Mouse (Mus musculus) MEL (cell line): ENCODE measurements at regions not wholly inside any gene's neighbourhood (a gene's known extent, or its start where the extent isn't known, plus 50 kb on each side); places are given as distances from the start of the nearest gene placed in this dataset.

Experiments used
- CHD2 ChIP-seq: IDR thresholded peaks from 2 replicates; pipeline ENCODE4 v1.6.1; 2011; ENCODE audit warnings: low read length, improper control_type of control experiment
- CTCF ChIP-seq, 3 experiments: IDR thresholded peaks in 2 of 3; conservative IDR thresholded peaks in 1 of 3; 2 replicates each; pipeline ENCODE4 v1.5.1; 2011 to 2012; ENCODE audit warnings: low read length in 3 of 3, low read depth in 2 of 3, mild to moderate bottlenecking in 2 of 3, improper control_type of control experiment in 1 of 3, inconsistent platforms in 1 of 3, mixed read lengths in 1 of 3, moderate library complexity in 1 of 3; ENCODE audit not compliant: control insufficient read depth in 1 of 3, insufficient read depth in 1 of 3, poor library complexity in 1 of 3, severe bottlenecking in 1 of 3
- HCFC1 ChIP-seq: IDR thresholded peaks from 2 replicates; pipeline ENCODE4 v1.6.1; 2012; ENCODE audit warnings: low read depth, mild to moderate bottlenecking, inconsistent platforms, low read length, improper control_type of control experiment, moderate library complexity
- JUND ChIP-seq: IDR thresholded peaks from 2 replicates; pipeline ENCODE4 v1.6.1; 2011; ENCODE audit warnings: low read depth, mild to moderate bottlenecking, improper control_type of control experiment, low read length
- MAFK ChIP-seq: IDR thresholded peaks from 2 replicates; pipeline ENCODE4 v1.6.1; 2011; ENCODE audit warnings: low read depth, mild to moderate bottlenecking, low read length, improper control_type of control experiment, borderline replicate concordance
- POLR2A ChIP-seq, 2 experiments: IDR thresholded peaks; 2 replicates each; pipeline ENCODE4 v1.6.1; 2011 to 2012; ENCODE audit warnings: low read length in 2 of 2, mild to moderate bottlenecking in 2 of 2, control low read depth in 1 of 2, improper control_type of control experiment in 1 of 2, low read depth in 1 of 2, moderate library complexity in 1 of 2; ENCODE audit not compliant: control insufficient read depth in 1 of 2, insufficient read depth in 1 of 2, poor library complexity in 1 of 2
- RCOR1 ChIP-seq: IDR thresholded peaks from 2 replicates; pipeline ENCODE4 v1.6.1; 2012; ENCODE audit warnings: low read depth, mild to moderate bottlenecking, inconsistent platforms, low read length, improper control_type of control experiment
- ZKSCAN1 ChIP-seq: IDR thresholded peaks from 2 replicates; pipeline ENCODE4 v1.6.1; 2012; ENCODE audit warnings: low read depth, mild to moderate bottlenecking, inconsistent platforms, low read length, improper control_type of control experiment, moderate library complexity

DNA sequence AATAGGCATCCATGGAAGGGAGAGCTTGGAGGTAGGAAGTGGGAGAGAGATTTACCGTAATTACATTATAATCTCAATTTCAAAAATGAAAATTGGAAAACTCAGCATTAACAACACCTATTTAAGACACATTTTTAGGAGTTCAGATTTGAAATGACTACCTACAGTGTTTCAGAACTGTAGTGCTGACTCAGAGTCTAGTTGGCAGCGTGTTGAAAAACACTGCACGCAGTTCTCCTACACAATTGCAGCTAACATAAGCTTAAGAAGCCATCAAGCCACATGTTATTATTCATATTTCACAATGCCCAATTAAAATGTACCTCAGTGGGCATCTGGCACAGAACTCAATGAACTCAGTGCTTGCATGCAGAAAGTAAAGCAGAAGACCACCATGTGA is 863.5 kb downstream of the Basp1 start:
- TF ChIP-seq CHD2 = no peak
- TF ChIP-seq CTCF (IDR thresholded peaks at IDR 0.05 in 2 of 3, conservative IDR thresholded peaks at IDR 0.05 in 1 of 3; ENCODE audit: control insufficient read depth in 1 of 3, insufficient read depth in 1 of 3, low read depth in 2 of 3, low read length in 3 of 3, poor library complexity in 1 of 3, severe bottlenecking in 1 of 3) = no peak
- TF ChIP-seq ZKSCAN1 = no peak
- no peak for TF ChIP-seq HCFC1
- no peak for TF ChIP-seq POLR2A (IDR thresholded peaks at IDR 0.05; ENCODE audit: control insufficient read depth in 1 of 2, insufficient read depth in 1 of 2, low read depth in 1 of 2, low read length in 2 of 2, poor library complexity in 1 of 2)
- no peak for TF ChIP-seq JUND
- TF ChIP-seq RCOR1 = no peak
- no peak for TF ChIP-seq MAFK
